Mouse (Mus musculus) T-helper 17 cell (primary cell): ENCODE measurements at regions not wholly inside any gene's neighbourhood (a gene's known extent, or its start where the extent isn't known, plus 50 kb on each side); places are given as distances from the start of the nearest gene placed in this dataset.

Experiments used
- in situ Hi-C, 2 experiments: fragments of 300-600 bp; cut with MboI, MseI; formaldehyde crosslinking; loops; 1 replicate in 1 of 2; 2 replicates in 1 of 2; pipeline ENCODE4 v1.15.1; 2025; ENCODE audit warnings: high pct_unique_total_duplicates in 2 of 2

DNA sequence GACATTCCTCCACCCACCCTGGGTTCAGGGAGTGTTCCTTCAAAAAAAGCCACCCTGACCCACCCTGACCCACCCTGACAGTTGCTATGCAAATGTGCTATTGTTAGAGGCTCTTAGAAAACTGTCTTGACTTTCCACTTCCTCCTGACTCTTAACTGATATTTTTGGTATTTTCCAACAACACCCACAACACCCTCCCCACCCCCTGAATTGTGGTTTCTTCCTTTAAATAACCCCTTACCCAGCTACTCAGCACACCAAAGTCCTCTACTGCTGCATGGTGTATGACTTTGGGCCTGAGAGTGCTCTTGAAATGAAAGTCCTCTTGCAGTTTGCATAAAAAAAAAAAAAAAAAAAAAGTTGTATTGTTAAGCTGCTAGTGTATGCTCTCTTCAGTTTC, 1144.3 kb upstream of the Slc7a12 start:
- in situ Hi-C loops: no loop called here

DNA sequence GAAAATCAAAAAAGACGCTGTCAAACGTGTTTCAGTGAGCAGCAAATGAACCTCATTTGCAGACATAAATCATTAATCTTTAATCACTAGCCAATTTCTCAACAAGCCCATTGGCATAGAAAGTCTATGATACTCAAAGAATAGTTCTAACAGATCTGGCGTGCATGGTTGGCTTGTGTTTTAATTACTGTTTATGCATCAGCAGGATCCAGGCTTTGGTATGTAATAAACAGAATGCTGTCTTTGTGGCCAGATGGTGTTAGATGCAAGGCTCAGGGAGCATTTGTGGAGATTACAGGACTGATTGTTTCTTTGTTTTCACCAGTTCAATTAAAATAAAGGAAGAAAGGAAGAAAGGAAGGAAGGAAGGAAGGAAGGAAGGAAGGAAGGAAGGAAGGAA, 1094.3 kb upstream of the Slc7a12 start:
- in situ Hi-C loops: loop anchor here in 1 of 2 experiments (10.0 kb wide), 1 partner anchor 661 kb away; no protein-coding TSS in a partner anchor
